Mouse (Mus musculus) heart, postnatal 0 days (tissue): Measurements from ENCODE around the gene Wipf2.

ENCODE experiments used
- CTCF ChIP-seq: IDR thresholded peaks from 2 replicates; pipeline ENCODE4 v1.5.1; 2016; ENCODE audit warnings: antibody characterized with exemption, control low read depth, low read depth
- EP300 ChIP-seq: IDR thresholded peaks from 2 replicates; pipeline ENCODE4 v1.6.1; 2016; ENCODE audit warnings: antibody characterized with exemption, low read depth

DNA sequence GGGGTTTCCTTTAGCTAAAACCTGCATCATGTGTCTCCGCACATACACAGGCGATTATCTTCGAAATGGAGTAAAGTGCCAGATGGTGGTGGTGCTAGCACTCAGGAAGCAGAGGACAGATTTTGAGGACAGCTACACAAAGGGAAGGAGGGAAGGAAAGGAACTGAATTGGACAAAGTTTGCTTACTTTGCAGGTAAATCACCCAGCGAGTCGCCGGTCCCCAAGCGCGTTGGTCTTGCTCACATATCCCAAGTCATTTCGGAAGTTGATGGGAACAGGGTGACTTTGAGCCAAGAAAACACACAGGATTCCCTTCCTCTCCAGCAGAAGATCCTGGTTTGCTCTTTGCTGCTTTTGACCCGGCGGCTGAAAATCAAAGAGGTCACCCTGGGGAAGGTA lies 55.6 kb downstream of the Wipf2 start:
- TF ChIP-seq CTCF = no peak
- no peak for TF ChIP-seq EP300
